ENCODE assay signal across 9 mouse cellular contexts in the genomic region with DNA sequence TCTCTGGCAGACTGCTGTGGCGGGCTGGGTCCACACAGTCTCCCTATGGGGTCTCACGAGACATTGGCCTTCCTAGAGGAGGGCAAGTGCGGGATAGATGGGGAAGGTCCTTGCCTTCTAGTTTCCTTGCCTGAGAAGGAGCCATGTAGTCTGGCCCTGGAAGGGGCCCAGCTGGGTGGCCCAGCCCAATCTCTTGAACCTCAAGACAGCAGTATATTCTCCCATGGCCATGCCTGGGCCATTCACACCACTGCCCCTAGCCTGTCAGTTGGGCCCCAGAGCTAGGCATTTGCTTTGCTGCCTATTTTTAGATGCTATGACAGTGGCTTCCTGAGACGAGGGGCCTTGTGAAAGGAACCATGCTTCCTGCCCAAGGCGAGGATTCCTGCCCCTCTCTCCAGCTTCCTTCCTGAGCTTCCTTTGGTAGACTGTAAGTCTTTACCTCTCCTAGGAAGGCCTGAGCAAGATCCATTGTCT. TPM values are rescaled to one million over a fixed set of nuclear protein-coding genes. Genes with fewer than 3 reads are reported as not detected.
DNase-seq lines count a peak whose midpoint lies in the region; ATAC-seq and TF ChIP-seq lines count a peak whose summit lies in the region.
"Had no signal": no experiment of that assay in that cellular context is flagged by ENCODE, and none has a peak within 500 bp of the region (broad histone marks: within the 10 kb centered on the region; RNA-seq: fewer than 3 reads in every experiment).

No protein-coding gene starts in this region.

- H3K9me3 ChIP-seq in lung, embryonic 16.5 days (ENCODE audit: control insufficient read depth, low read length) = no peaks in the 10 kb centered on the region
- H3K9me3 ChIP-seq in kidney, embryonic 16.5 days (ENCODE audit: low read length) = no peaks in the 10 kb centered on the region
- H3K9me3 ChIP-seq in neural tube, embryonic 14.5 days (ENCODE audit: control insufficient read depth, low read length) = no peaks in the 10 kb centered on the region
- H3K9me3 ChIP-seq: midbrain, embryonic 12.5 days had no signal

- peaks cover 19% of the 10 kb centered on the region for H3K36me3 ChIP-seq in lung, embryonic 16.5 days (ENCODE audit: control insufficient read depth, insufficient read depth, low read length)
- H3K36me3 ChIP-seq in kidney, embryonic 16.5 days (ENCODE audit: insufficient read depth, low read length) = peaks cover 9% of the 10 kb centered on the region
- H3K36me3 ChIP-seq in neural tube, embryonic 14.5 days (ENCODE audit: control insufficient read depth, insufficient read depth, low read length) = peaks cover 8% of the 10 kb centered on the region

- TF ChIP-seq CTCF in lung, adult 2 months (IDR thresholded peaks at IDR 0.05; ENCODE audit: insufficient read depth, low read length) = no peak

- 53% methylated on average over 5 of the region's 5 CpGs for WGBS in lung, embryonic 16.5 days
- WGBS in lung, adult 2 months = 30% methylated on average over 5 of the region's 5 CpGs
- WGBS in kidney, embryonic 16.5 days = 53% methylated on average over 5 of the region's 5 CpGs
- 86% methylated on average over 5 of the region's 5 CpGs for WGBS in neural tube, embryonic 14.5 days

- H3K4me2 ChIP-seq in lung, embryonic 16.5 days (ENCODE audit: low read depth, low read length) = peak overlapping the region; percentile 28
- H3K4me2 ChIP-seq in kidney, embryonic 16.5 days (replicated peaks; ENCODE audit: low read depth, low read length) = peak overlapping the region; percentile 2; the same call in 1 of the 2 replicates
- H3K4me2 ChIP-seq in neural tube, embryonic 14.5 days (ENCODE audit: low read depth, low read length) = no peak overlapping the region
- H3K4me2 ChIP-seq: midbrain, embryonic 12.5 days had no signal

- DNase-seq in lung, adult 2 months = no peak
- peak; percentile 69 to 80 for DNase-seq in heart, adult 9 months (ENCODE audit: low spot score in 2 of 2)
- DNase-seq in thymus, postnatal 10 days (ENCODE audit: low spot score in 2 of 2) = no peak
- no peak for DNase-seq in right cerebral cortex, postnatal 4 days
- no peak for DNase-seq in layer of hippocampus, adult 9-11 months

- ATAC-seq in lung, embryonic 16.5 days (ENCODE audit: low read depth) = peak; percentile 44
- ATAC-seq in kidney, embryonic 16.5 days (ENCODE audit: low FRiP score, low TSS enrichment) = peak; percentile 21; the same call in 1 of the 2 replicates
- ATAC-seq in neural tube, embryonic 14.5 days (ENCODE audit: low read depth) = no peak

- H3K9ac ChIP-seq in lung, embryonic 16.5 days (ENCODE audit: low read length) = peak overlapping the region; percentile 38
- no peak overlapping the region for H3K9ac ChIP-seq in kidney, embryonic 16.5 days (replicated peaks; ENCODE audit: low read length)
- H3K9ac ChIP-seq in neural tube, embryonic 14.5 days (replicated peaks; ENCODE audit: low read depth, low read length) = no peak overlapping the region
- H3K9ac ChIP-seq: midbrain, embryonic 12.5 days had no signal

- no peak for TF ChIP-seq POLR2A in lung, adult 2 months (IDR thresholded peaks at IDR 0.05; ENCODE audit: borderline replicate concordance, extremely low read depth, low read depth, low read length)

- peak overlapping the region; percentile 84 for H3K27ac ChIP-seq in lung, embryonic 16.5 days (ENCODE audit: low read length)
- peak overlapping the region; percentile 80 for H3K27ac ChIP-seq in kidney, embryonic 16.5 days (ENCODE audit: low read length)
- H3K27ac ChIP-seq in neural tube, embryonic 14.5 days (ENCODE audit: low read depth, low read length) = peak overlapping the region; percentile 35; the same call in 1 of the 2 replicates

- no peak overlapping the region for H3K4me3 ChIP-seq in lung, embryonic 16.5 days (ENCODE audit: low read length)
- no peak overlapping the region for H3K4me3 ChIP-seq in lung, adult 2 months (replicated peaks; ENCODE audit: extremely low read depth, low read depth, low read length)
- H3K4me3 ChIP-seq in kidney, embryonic 16.5 days (ENCODE audit: low read length) = no peak overlapping the region
- no peak overlapping the region for H3K4me3 ChIP-seq in neural tube, embryonic 14.5 days (ENCODE audit: low read depth, low read length)
- H3K4me3 ChIP-seq: midbrain, embryonic 12.5 days had no signal

- H3K4me1 ChIP-seq in lung, embryonic 16.5 days (replicated peaks; ENCODE audit: control insufficient read depth, insufficient read depth, low read length) = peaks cover 59% of the 10 kb centered on the region
- peaks cover 38% of the 10 kb centered on the region for H3K4me1 ChIP-seq in lung, adult 2 months (ENCODE audit: control insufficient read depth, insufficient read depth, low read length)
- H3K4me1 ChIP-seq in kidney, embryonic 16.5 days (ENCODE audit: insufficient read depth, low read length) = peaks cover 49% of the 10 kb centered on the region
- H3K4me1 ChIP-seq in neural tube, embryonic 14.5 days (ENCODE audit: control insufficient read depth, insufficient read depth, low read length) = peaks cover 35% of the 10 kb centered on the region

- H3K27me3 ChIP-seq in lung, embryonic 16.5 days (ENCODE audit: control insufficient read depth, insufficient read depth, low read depth, low read length) = no peaks in the 10 kb centered on the region
- H3K27me3 ChIP-seq in kidney, embryonic 16.5 days (ENCODE audit: insufficient read depth, low read length) = no peaks in the 10 kb centered on the region
- no peaks in the 10 kb centered on the region for H3K27me3 ChIP-seq in neural tube, embryonic 14.5 days (ENCODE audit: control insufficient read depth, insufficient read depth, low read length)
- H3K27me3 ChIP-seq: midbrain, embryonic 12.5 days had no signal

RNA-seq across cellular contexts. Expression of a gene that starts 5.7 kb away (rescaled TPM):
- 765 and 788 TPM in 2 replicates for polyA plus RNA-seq in lung, embryonic 16.5 days (2015; fragmentation: Nextera tagmentation; extraction: Ambion mirVana)
- polyA plus RNA-seq in lung, adult 2 months (2012; rRNA removed) = 575 and 614 TPM in 2 replicates
- polyA plus RNA-seq in kidney, embryonic 16.5 days (2015; fragmentation: Nextera tagmentation; extraction: Ambion mirVana) = 643 and 698 TPM in 2 replicates
- polyA plus RNA-seq in neural tube, embryonic 14.5 days (2014; fragmentation: Nextera tagmentation; extraction: Ambion mirVana) = 456 and 461 TPM in 2 replicates

RNA-seq across cellular contexts. Expression of a gene that starts 10.8 kb away (rescaled TPM):
- polyA plus RNA-seq in lung, embryonic 16.5 days (2015; fragmentation: Nextera tagmentation; extraction: Ambion mirVana) = 98.9 and 100 TPM in 2 replicates
- 83.1 and 85.1 TPM in 2 replicates for polyA plus RNA-seq in lung, adult 2 months (2012; rRNA removed)
- polyA plus RNA-seq in kidney, embryonic 16.5 days (2015; fragmentation: Nextera tagmentation; extraction: Ambion mirVana) = 104 and 120 TPM in 2 replicates
- 51.5 and 71.8 TPM in 2 replicates for polyA plus RNA-seq in neural tube, embryonic 14.5 days (2014; fragmentation: Nextera tagmentation; extraction: Ambion mirVana)

RNA-seq across cellular contexts. Expression of a gene that starts 36.2 kb away (rescaled TPM):
- 3.9 and 4.8 TPM in 2 replicates for polyA plus RNA-seq in lung, embryonic 16.5 days (2015; fragmentation: Nextera tagmentation; extraction: Ambion mirVana)
- 0.42 and 0.62 TPM in 2 replicates for polyA plus RNA-seq in lung, adult 2 months (2012; rRNA removed)
- polyA plus RNA-seq in kidney, embryonic 16.5 days (2015; fragmentation: Nextera tagmentation; extraction: Ambion mirVana) = 6.0 and 6.9 TPM in 2 replicates
- polyA plus RNA-seq in neural tube, embryonic 14.5 days (2014; fragmentation: Nextera tagmentation; extraction: Ambion mirVana) = 1.6 and 2.1 TPM in 2 replicates

RNA-seq across cellular contexts. Expression of a gene that starts 47.9 kb away (rescaled TPM):
- 7.1 and 9.6 TPM in 2 replicates for polyA plus RNA-seq in lung, embryonic 16.5 days (2015; fragmentation: Nextera tagmentation; extraction: Ambion mirVana)
- polyA plus RNA-seq in lung, adult 2 months (2012; rRNA removed) = 26.7 and 28.2 TPM in 2 replicates
- 9.2 and 9.8 TPM in 2 replicates for polyA plus RNA-seq in kidney, embryonic 16.5 days (2015; fragmentation: Nextera tagmentation; extraction: Ambion mirVana)
- 1.8 and 2.4 TPM in 2 replicates for polyA plus RNA-seq in neural tube, embryonic 14.5 days (2014; fragmentation: Nextera tagmentation; extraction: Ambion mirVana)

RNA-seq across cellular contexts. Expression of a gene that starts 53.4 kb away (rescaled TPM):
- 2.6 and 3.3 TPM in 2 replicates for polyA plus RNA-seq in lung, embryonic 16.5 days (2015; fragmentation: Nextera tagmentation; extraction: Ambion mirVana)
- 7.7 and 11.5 TPM in 2 replicates for polyA plus RNA-seq in lung, adult 2 months (2012; rRNA removed)
- polyA plus RNA-seq in kidney, embryonic 16.5 days (2015; fragmentation: Nextera tagmentation; extraction: Ambion mirVana) = 1.5 and 1.6 TPM in 2 replicates
- polyA plus RNA-seq in neural tube, embryonic 14.5 days (2014; fragmentation: Nextera tagmentation; extraction: Ambion mirVana) = 0.62 and 0.85 TPM in 2 replicates

Comparison
In these comparisons a context has a peak if more than half of its experiments do, and no peak if none do; other contexts are left out.
1. DNase-seq: peak in heart, adult 9 months (2 of 2); none in lung, adult 2 months (single experiment), thymus, postnatal 10 days (0 of 2), right cerebral cortex, postnatal 4 days (single experiment) and layer of hippocampus, adult 9-11 months (single experiment).
2. Peak in every context shown above with its lines, with median percentiles within 50 percentile points of each other: H3K27ac ChIP-seq.